Mouse (Mus musculus): ENCODE measurements at regions not wholly inside any gene's neighbourhood (a gene's known extent, or its start where the extent isn't known, plus 50 kb on each side); places are given as distances from the start of the nearest gene placed in this dataset.

- TF ChIP-seq CTCF (IDR thresholded peaks at IDR 0.05; ENCODE audit: borderline replicate concordance, extremely low read depth, insufficient read depth, insufficient read length) (no peak), POLR2A (IDR thresholded peaks at IDR 0.05; ENCODE audit: borderline replicate concordance, extremely low read depth, insufficient read depth, insufficient read length, poor library complexity, severe bottlenecking) (no peak)
- DNase-seq (ENCODE audit: low read depth), result peak; percentile 75
Measured at GRCm38 (mm10) chr2:50967826-50968225, 181.1 kb downstream of the Rnd3 start.

- peak; percentile 89 for DNase-seq (ENCODE audit: low read depth)
- no peak for TF ChIP-seq POLR2A (IDR thresholded peaks at IDR 0.05; ENCODE audit: borderline replicate concordance, extremely low read depth, insufficient read depth, insufficient read length, poor library complexity, severe bottlenecking)
- TF ChIP-seq CTCF (IDR thresholded peaks at IDR 0.05; ENCODE audit: borderline replicate concordance, extremely low read depth, insufficient read depth, insufficient read length), result no peak
Measured at GRCm38 (mm10) chr2:50967133-50967532, 181.8 kb downstream of the Rnd3 start.

GRCm38 (mm10) chr2:50965485-50966017 lies 183.4 kb downstream of the Rnd3 start:
- peak; percentile 80 for DNase-seq (ENCODE audit: low read depth)
- TF ChIP-seq CTCF (IDR thresholded peaks at IDR 0.05; ENCODE audit: borderline replicate concordance, extremely low read depth, insufficient read depth, insufficient read length) (no peak), POLR2A (IDR thresholded peaks at IDR 0.05; ENCODE audit: borderline replicate concordance, extremely low read depth, insufficient read depth, insufficient read length, poor library complexity, severe bottlenecking) (no peak)

- no peak for TF ChIP-seq CTCF (IDR thresholded peaks at IDR 0.05; ENCODE audit: borderline replicate concordance, extremely low read depth, insufficient read depth, insufficient read length)
- TF ChIP-seq POLR2A (IDR thresholded peaks at IDR 0.05; ENCODE audit: borderline replicate concordance, extremely low read depth, insufficient read depth, insufficient read length, poor library complexity, severe bottlenecking), result no peak
- DNase-seq (ENCODE audit: low read depth), result no peak
Measured at GRCm38 (mm10) chr2:50964062-50964461, 184.8 kb downstream of the Rnd3 start.

- DNase-seq (ENCODE audit: low read depth), result no peak
- TF ChIP-seq CTCF (IDR thresholded peaks at IDR 0.05; ENCODE audit: borderline replicate concordance, extremely low read depth, insufficient read depth, insufficient read length) (no peak), POLR2A (IDR thresholded peaks at IDR 0.05; ENCODE audit: borderline replicate concordance, extremely low read depth, insufficient read depth, insufficient read length, poor library complexity, severe bottlenecking) (no peak)
Measured at GRCm38 (mm10) chr2:50961049-50961448, 187.9 kb downstream of the Rnd3 start.

- peak; percentile 23 for DNase-seq (ENCODE audit: low read depth)
- no peak for TF ChIP-seq CTCF (IDR thresholded peaks at IDR 0.05; ENCODE audit: borderline replicate concordance, extremely low read depth, insufficient read depth, insufficient read length)
- TF ChIP-seq POLR2A (IDR thresholded peaks at IDR 0.05; ENCODE audit: borderline replicate concordance, extremely low read depth, insufficient read depth, insufficient read length, poor library complexity, severe bottlenecking), result no peak
Measured at GRCm38 (mm10) chr2:50959323-50959722, 189.6 kb downstream of the Rnd3 start.

GRCm38 (mm10) chr2:50954361-50955066 lies 194.4 kb downstream of the Rnd3 start:
- TF ChIP-seq CTCF (IDR thresholded peaks at IDR 0.05; ENCODE audit: borderline replicate concordance, extremely low read depth, insufficient read depth, insufficient read length) (no peak), POLR2A (IDR thresholded peaks at IDR 0.05; ENCODE audit: borderline replicate concordance, extremely low read depth, insufficient read depth, insufficient read length, poor library complexity, severe bottlenecking) (no peak)

GRCm38 (mm10) chr2:50951027-50951426 lies 197.9 kb downstream of the Rnd3 start:
- DNase-seq (ENCODE audit: low read depth), result no peak
- TF ChIP-seq POLR2A (IDR thresholded peaks at IDR 0.05; ENCODE audit: borderline replicate concordance, extremely low read depth, insufficient read depth, insufficient read length, poor library complexity, severe bottlenecking), result no peak
- TF ChIP-seq CTCF (IDR thresholded peaks at IDR 0.05; ENCODE audit: borderline replicate concordance, extremely low read depth, insufficient read depth, insufficient read length), result no peak

More at GRCm38 (mm10) chr2:50954361-50955066, 194.4 kb downstream of the Rnd3 start:
- peak; percentile 78 for DNase-seq (ENCODE audit: low read depth)

- no peak for TF ChIP-seq POLR2A (IDR thresholded peaks at IDR 0.05; ENCODE audit: borderline replicate concordance, extremely low read depth, insufficient read depth, insufficient read length, poor library complexity, severe bottlenecking)
- no peak for DNase-seq (ENCODE audit: low read depth)
Measured at GRCm38 (mm10) chr2:50949717-50950116, 199.2 kb downstream of the Rnd3 start.

GRCm38 (mm10) chr2:50945526-50945925 lies 203.4 kb downstream of the Rnd3 start:
- DNase-seq (ENCODE audit: low read depth), result no peak
- TF ChIP-seq CTCF (IDR thresholded peaks at IDR 0.05; ENCODE audit: borderline replicate concordance, extremely low read depth, insufficient read depth, insufficient read length) (no peak), POLR2A (IDR thresholded peaks at IDR 0.05; ENCODE audit: borderline replicate concordance, extremely low read depth, insufficient read depth, insufficient read length, poor library complexity, severe bottlenecking) (no peak)

GRCm38 (mm10) chr2:50943180-50943579 lies 205.7 kb downstream of the Rnd3 start:
- no peak for DNase-seq (ENCODE audit: low read depth)
- TF ChIP-seq POLR2A (IDR thresholded peaks at IDR 0.05; ENCODE audit: borderline replicate concordance, extremely low read depth, insufficient read depth, insufficient read length, poor library complexity, severe bottlenecking) (no peak), CTCF (IDR thresholded peaks at IDR 0.05; ENCODE audit: borderline replicate concordance, extremely low read depth, insufficient read depth, insufficient read length) (no peak)

GRCm38 (mm10) chr2:50942741-50943140 lies 206.2 kb downstream of the Rnd3 start:
- DNase-seq (ENCODE audit: low read depth), result no peak
- TF ChIP-seq CTCF (IDR thresholded peaks at IDR 0.05; ENCODE audit: borderline replicate concordance, extremely low read depth, insufficient read depth, insufficient read length) (no peak), POLR2A (IDR thresholded peaks at IDR 0.05; ENCODE audit: borderline replicate concordance, extremely low read depth, insufficient read depth, insufficient read length, poor library complexity, severe bottlenecking) (no peak)

All from brain, embryonic 14.5 days (tissue).